Mouse (Mus musculus): ENCODE data around the gene Tma16.
A peak's percentile ranks its signal among the peaks of the same experiment; 100 is the strongest.

The Tma16 gene

DNA sequence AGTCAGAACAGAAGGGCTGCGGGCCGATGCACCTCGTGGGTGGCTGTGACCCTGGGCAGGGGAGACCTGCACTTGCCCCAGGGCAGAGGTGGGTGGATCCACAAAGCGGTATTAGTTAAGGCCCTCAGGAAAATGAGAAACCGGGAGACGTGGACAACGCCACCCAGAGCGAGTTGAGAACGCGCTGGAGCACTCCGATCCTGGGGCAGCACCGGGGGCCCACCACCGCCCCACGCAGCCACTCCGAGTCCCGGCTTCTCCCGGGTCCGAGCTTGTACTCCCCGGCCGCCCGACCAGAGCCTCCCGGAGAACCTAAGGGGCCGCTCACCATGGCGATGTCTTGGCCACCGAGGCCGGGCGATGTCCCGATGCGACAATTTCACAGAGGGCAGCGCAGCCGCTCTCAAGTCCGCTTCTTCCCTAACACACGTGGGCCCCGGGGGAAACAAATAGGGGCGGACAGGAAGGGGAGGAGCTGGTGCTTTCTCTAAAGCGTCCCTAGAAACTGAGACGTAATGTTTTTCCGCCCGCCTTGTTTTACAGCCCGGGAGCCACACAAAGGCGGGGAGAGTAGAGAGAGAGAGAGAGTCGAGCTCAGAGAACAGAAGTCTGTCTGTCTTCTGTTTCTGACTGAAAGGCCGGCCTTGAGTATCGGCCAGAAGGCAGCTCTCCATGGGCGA lies at the start of gene Tma16:
Gene Tma16, minus strand, starts transcription at position 447 of the 680 bp plus-strand sequence.
- peak; percentile 75 for DNase-seq (ENCODE audit: low spot score)

DNA sequence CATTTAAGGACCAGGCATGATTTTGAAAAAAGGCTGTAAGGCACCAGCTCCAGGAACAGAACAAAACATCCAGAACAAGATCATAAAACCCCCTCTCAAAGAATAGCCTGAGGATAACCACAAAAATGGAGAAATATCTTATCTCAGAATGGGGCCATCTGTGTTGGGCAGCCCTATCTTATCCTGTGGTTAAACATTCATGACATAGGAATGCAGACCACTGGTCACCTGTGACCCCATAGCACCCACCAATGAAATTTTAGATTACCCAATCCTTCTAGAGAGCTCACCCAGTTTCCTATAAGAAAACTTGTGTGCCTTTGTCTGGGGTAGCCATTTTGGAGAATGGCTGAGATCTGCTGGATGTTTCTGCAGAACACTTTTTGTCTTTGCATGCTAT lies 34.2 kb upstream of the Tma16 start:
- DNase-seq (ENCODE audit: low spot score), result no peak

DNA sequence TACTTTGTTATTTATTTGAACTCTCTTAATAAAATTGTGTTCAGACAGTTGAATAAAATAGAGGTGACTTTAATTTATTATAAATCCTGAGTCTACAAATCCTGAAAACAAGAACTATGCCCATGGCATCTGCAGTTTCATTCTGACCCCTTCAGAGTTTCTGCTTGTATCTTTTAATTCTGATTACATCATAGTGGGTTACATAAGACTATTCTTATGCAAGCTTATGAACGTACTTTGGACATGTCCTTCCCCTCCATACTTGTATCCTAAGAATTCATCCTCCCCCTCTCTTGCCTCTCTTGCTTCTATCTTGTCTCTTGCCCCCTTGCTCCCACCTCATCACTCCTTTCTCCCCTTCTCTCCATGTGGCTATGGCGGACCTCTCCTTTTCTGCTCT lies 32.8 kb upstream of the Tma16 start:
- no peak for DNase-seq (ENCODE audit: low spot score)

DNA sequence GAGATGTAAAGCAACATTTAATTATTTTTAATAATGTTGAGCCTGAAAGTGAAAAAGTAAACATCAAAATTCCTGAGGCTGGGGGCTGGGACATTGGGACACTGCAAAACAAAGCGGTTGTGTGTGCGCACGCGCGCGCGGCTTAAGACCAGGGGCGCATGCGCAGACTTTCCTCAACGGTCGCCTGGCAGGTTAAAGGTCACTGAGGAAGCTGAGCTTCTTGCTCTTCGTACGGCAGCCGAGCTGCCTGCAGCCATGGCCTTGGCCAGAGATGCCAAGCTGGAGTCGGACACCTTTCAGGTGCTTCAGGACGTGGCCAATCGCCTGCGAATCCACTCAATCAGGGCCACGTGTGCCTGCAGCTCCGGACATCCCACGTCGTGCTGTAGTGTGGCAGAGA lies 25.2 kb upstream of the Tma16 start, which contains the start of gene Tktl2:
Gene Tktl2, plus strand, starts transcription at position 220 of the 400 bp plus-strand sequence.
- no peak for DNase-seq (ENCODE audit: low spot score)

DNA sequence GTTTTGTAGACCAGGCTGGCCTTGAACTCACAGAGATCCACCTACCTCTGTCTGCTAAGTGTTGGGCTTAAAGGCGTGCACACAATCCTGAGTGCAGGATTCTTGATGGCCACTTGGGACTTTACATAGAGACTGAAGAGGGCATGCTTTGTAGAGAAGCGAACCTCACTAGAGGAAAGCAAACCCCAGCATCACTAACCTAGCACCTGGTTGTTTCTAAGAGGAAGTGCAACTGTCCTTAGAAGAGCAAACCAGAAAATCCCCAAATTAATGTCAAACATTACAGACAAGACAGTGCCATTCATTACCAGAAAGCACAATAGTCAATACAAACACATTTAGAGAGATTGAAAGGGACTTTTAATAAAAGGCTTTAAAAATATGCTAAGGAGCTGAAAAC lies 17.1 kb upstream of the Tma16 start:
- no peak for DNase-seq (ENCODE audit: low spot score)

DNA sequence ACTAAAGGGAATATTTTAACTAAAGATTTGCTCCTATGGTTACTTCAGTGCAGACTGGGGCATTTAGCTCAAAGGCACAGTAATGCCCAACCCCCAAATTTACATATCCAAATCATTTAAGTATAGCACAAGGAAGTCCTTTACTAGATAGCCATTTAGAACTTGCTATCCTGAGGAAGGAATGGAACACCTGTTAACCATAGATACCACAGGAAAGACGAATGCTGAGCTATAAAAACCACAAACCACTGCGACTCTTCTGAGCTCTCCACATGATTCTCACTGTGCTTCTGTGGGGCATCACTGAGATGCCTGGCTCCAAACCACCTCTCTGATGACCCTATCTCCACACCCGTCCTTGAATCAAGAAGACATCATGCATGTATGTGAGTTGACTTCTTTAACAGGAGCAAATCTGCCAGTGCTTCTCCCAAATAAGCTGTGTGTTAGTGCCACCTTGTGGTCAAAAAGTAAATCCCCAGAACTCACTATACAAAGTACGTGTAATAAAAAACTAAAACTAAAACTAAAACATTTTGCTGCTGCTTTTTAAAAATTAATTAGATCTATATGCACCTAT lies 10.8 kb upstream of the Tma16 start:
- DNase-seq (ENCODE audit: low spot score), result peak; percentile 59

DNA sequence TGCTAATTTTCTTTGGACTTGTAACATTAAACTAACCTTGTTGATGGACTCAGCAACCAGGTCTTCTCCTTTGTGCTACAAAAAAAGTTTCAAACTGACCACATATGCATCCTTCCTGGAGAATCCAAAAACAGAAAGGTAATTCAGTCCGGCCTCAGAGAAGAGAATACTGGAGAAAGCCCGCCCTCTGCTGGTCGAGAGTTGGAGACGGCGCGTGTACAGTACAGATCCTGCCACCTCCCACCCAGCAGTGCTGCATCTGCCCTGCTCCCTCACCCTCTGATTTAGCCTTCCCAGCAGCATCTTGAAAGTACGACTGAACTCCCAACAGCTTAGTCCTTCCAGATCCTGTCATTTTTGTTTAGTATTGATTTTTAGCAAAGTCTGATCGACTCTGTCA lies 9.4 kb upstream of the Tma16 start:
- DNase-seq (ENCODE audit: low spot score), result peak; percentile 56

DNA sequence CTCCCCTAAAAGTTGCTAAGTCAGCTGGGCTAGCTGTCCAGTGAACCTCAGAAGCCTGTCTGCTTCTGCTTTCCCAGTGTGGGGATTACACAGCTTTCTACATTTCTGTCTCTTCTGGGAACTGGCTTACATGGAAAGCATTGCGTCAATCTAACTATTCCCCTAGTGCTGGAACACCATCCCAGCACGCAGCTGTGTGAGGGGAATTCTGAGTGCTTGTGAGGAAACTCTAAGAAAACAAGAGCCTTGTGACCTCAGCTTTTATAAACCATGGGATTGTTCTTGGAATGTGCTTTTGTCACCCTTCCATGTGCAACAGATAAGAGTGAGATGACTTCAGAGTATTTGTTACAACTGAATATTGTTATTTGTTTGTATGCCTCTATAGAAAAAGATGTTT lies 8.2 kb upstream of the Tma16 start:
- DNase-seq (ENCODE audit: low spot score), result no peak

DNA sequence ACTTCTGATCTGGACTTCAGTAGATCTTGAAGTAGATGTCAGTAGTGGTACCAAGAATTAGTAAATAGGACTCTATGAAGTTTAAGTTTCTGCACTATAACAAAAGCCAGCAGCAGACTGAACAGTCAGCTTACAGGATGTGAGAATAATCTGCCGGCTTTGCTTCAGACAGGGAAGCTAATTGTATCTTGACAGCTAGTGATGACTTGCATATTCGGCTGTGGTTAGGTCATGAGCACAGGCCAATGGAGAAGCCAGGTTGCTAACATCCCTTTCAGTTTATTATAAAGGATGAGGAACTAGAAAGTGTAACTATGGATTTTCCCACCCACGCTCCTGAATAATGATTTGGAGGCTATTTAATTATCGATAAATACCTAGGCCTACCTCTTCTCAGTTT lies 4.3 kb upstream of the Tma16 start:
- no peak for DNase-seq (ENCODE audit: low spot score)

DNA sequence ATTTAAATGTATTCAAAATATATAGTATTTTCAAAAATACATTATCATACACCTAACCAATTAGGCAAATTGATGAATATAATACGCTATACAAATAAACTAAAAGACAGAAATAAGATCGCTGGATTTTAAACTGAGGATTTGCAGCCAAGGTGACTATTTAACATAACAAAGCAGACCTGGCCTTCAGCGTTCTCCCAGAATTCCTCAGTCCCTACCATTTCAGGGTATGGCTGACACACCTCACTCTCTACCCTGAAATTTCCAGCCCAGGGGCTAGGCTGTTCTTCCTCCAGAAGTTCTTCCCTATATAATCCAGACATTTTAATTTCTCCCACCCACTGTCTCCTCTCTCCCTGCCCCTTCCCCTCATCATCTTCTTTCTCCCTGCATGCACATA lies 2.2 kb upstream of the Tma16 start:
- DNase-seq (ENCODE audit: low spot score), result no peak

DNA sequence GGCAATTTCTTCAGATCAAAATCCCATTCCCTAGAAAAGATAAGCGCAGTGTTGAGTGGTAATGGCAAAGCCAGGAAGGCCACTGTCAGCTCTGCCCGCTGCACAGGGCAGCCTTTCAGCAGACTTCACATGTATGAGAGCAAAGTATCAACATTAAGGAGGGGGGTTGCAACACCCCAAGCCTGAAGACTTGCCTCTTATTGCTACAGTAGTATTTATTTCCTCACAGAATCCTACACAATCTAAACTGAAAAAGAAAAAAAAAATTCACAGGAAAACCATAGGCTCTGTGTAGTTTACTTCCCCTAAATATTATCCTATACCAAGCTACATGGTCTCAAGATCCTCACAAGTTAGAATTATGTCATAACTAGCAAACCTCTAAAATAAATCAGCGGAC lies 9.4 kb downstream of the Tma16 start:
- no peak for DNase-seq (ENCODE audit: low spot score)

DNA sequence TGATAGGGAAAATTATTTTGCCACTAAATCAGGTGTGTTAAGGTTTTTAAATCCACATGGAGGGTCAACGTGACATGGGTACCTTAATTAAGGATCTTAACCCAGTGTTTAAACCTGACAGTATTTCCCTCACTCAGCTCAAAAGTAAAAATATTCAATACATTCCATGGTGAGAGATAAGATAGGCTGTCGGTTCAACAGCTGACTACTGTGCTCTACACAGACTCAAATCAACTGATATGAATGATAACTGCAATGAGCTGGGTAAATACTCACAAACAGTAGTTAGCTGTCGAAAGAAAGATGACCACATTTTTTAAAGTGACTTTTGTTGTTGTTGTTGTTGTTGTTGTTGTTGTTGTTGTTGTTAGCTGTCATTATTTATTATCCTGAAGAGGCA lies 16.5 kb downstream of the Tma16 start:
- no peak for DNase-seq (ENCODE audit: low spot score)

DNA sequence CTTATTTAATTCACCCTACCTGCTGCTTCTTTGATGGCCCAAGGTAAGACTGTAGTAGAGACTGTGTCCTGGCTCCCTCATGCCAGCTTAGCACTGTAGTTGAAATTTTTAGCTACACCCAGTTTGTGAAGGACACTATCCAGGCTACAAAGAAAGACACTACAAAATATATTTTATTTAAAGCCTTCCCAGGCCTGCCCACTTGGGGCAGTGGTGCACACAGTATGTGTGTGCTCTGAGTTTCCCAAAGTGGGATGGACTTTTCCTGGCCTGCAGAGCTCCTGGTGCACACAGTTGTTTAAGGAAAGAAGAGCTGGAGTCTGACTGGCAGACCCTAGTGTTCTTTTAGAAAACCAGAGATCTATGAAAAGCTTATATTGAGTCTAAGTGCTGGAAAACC lies 29.3 kb downstream of the Tma16 start:
- DNase-seq (ENCODE audit: low spot score), result no peak

DNA sequence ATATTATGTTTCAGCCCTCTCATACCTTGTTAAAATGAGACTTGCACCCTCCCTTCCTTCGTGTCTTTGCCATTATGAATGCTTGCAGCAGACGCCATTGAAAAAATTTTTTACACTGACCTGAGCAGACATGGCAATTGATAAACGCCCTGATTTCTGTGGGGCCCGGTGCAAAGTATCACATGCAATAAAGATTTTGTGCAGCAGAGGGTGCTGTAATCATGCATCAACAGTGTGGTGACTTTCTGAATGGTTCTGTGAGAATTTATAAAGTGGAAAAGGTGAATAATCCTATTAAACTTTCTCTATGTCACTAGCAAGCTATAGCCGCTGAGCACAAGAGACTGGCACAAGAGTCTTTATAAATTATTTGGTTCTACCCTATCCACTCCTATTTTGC lies 35.6 kb downstream of the Tma16 start:
- peak; percentile 45 for DNase-seq (ENCODE audit: low spot score)

DNA sequence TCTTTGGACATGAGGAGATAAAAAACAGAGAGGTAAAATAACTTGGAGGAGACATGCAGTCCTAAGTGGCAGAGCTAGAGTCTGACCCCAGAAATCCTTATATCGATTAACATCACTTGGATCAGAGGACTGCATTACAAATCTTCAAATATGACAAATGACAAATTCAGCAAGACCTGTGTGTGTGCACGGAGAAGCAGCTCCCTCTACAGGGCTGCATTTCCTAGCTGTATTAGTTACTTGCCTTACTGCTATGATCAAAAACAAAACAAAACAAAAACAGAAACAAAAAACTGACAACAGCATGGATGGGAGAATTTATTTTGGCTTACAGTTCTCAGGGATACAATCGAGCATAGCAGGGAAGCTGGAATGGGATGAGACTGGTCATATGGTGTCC lies 41.0 kb downstream of the Tma16 start:
- no peak for DNase-seq (ENCODE audit: low spot score)

DNA sequence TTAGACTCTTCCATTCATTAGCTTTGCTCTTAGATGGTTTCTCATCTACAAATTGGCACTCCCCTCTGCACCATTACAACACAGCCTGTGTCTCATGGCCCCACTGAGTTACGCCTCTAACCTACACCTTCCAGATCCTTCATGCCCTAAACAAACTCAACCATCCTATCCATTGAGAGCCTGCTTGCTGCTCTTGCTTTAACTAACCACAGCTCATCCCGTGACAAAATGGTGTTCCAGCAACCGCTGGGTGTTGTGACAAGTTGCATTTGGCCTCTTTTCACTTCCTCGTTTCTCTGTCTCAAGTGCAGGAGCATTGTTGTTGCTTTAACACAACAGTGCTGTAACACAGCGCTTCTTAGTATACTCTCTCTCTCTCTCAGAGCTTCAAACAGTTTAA lies 42.2 kb downstream of the Tma16 start:
- no peak for DNase-seq (ENCODE audit: low spot score)

DNA sequence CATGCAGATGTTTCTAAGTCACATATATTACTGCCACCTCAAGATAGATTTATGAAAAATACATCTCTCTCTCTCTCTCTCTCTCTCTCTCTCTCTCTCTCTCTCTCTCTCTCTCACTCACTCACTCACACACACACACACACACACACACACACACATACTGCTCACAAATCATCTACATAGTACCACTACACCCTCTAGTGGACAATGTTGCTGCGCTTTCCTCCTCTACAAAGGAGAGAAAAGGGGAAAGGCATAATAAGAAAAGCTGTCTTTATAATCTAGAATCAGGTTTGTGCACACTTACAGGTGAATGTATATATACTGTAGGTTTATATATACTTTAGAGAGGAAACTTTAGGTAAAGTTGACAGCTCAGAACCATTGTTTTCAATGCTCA lies 43.6 kb downstream of the Tma16 start:
- peak; percentile 65 for DNase-seq (ENCODE audit: low spot score)

DNA sequence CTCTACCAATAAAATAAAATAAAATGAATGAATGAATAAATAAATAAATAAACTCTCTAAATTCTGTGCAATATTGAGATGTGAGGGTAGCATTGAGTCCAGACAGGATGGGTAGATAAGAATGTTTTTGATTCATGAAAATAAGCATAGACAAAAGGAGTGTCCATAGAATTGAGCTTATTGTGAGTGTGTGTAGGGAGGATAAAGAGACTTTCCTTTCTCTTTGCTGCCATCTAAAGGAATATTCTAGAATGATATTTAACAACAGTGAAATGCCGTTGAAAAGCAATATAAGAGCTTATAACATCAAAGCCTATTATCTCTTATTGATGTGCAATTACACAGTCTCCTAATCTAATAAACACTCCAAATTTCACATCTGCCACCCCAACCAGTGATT lies 45.2 kb downstream of the Tma16 start:
- DNase-seq (ENCODE audit: low spot score), result peak; percentile 38

DNA sequence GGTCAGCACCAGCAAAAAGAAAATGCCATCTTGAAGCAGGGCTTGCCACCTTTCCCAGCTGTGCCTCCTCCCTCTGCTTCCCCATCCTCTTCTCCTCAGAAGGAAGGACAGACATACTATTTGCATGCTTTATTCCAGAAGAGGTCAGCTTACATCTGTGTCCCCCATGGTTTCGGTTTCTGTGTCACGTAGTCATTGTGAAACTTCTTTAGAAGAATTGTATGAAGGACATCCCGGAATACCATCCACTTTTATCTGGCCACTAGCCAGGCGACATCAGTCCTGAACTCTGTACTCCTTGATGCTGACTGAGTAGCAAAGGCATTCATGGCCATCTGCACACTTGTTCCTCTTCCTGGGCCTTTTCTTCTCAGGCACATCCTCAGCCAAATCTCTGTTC lies 47.9 kb downstream of the Tma16 start:
- DNase-seq (ENCODE audit: low spot score), result no peak

DNA sequence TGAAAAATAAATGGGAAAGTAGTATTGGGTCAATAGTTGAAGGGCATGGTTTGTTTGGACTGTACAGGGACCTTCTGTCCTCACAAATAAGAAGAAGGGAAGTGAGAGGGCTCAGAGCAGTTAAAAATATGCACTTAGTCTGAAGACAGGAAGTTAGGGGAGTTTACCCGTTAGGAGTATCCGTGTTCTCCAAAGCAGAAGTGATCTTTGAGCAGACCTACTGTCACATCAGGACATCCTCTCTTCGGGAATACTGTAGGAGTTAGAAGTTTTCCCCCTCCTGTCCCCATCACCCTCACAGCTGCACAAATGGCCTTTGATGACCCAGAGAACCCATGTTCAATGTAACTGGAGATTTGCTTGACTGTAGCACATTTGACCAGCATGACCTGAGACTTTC lies 48.4 kb downstream of the Tma16 start:
- no peak for DNase-seq (ENCODE audit: low spot score)

DNA sequence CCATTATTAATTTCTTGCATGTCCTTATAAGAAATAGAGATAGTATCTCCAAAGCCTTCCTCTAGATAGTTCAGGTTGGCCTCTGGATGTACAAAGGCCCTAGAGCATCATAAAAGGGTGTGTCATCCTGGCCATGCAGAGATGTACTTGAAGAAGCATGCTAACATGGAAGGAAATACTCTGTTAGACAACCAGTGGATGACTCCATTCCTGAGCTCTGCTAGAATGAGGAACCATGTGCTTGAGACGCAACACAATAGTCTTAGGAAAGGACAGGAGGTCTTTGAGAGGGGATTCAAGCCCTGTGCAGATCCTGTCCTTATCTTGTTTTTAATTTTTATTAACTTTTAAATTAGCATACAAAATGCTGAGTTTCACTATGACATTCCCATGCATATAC lies 49.5 kb downstream of the Tma16 start:
- no peak for DNase-seq (ENCODE audit: low spot score)

DNA sequence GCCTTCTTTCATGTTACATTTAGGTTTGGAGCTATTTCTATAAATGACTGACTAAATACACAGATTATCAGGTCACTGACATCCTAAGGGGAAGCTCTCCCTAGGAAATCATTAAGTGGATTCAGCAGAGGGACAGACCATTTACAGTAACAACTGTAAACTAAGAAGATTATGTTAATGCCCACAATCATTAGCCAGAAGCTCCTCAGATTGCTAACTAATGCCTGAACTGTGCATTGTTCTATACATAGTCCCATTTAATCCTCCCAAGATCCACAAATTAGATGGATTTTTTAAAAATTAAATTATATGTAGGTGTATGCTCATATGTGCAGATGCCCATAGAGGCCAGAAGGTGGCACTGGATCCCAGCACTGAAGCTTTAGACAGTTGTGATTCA lies 52.8 kb downstream of the Tma16 start:
- no peak for DNase-seq (ENCODE audit: low spot score)

DNA sequence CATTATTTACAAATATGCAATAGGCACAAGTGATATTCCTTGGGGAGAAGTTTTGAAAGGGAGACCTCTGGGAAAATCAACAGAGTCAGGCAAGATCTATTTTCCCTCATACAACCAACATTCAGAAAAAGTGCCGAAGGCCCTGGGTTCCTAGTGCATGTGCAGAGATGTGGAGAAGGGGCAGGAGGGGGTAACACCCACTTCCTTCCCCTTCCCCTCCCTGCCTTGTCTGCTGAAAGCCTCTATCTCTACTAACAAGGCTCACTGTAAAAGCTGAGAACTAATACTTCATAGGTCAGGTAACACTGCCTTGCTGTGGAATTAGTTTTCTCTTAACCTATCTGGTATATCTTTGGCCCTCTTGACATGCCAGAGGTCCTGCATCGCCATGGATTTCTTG lies 55.7 kb downstream of the Tma16 start:
- no peak for DNase-seq (ENCODE audit: low spot score)

Data from layer of hippocampus, adult 9-10 months (tissue).